Mouse (Mus musculus) intestine, embryonic 16.5 days (tissue): ENCODE measurements around the gene Cflar. TPM values are rescaled to one million over a fixed set of nuclear protein-coding genes. Genes with fewer than 3 reads are reported as not detected.
"Not testable (repeated sequence)": the region's sequence is repeated elsewhere in the genome, so short reads cannot be mapped to it uniquely, and the experiment has no call there.

Experiments
- ATAC-seq: fragments of 200-750 bp; cut with Nextera tagmentation; 2 replicates; pipeline ENCODE4 v1.8.0; 2017; ENCODE audit warnings: moderate TSS enrichment, moderate library complexity
- H3K27ac ChIP-seq: fragments of 300-500 bp; sonication (generic); 2 replicates; pipeline ENCODE4 v1.5.1; 2014; ENCODE audit warnings: mild to moderate bottlenecking, low read length
- H3K27me3 ChIP-seq: fragments of 300-500 bp; sonication (generic); replicated peaks from 2 replicates; pipeline ENCODE4 v1.6.1; 2014; ENCODE audit warnings: low read length, control low read depth, mixed read lengths; ENCODE audit not compliant: control insufficient read depth, insufficient read depth
- H3K36me3 ChIP-seq: fragments of 300-500 bp; sonication (generic); 2 replicates; pipeline ENCODE4 v1.6.1; 2014; ENCODE audit warnings: low read length, control low read depth; ENCODE audit not compliant: control insufficient read depth, insufficient read depth
- H3K4me1 ChIP-seq: fragments of 300-500 bp; sonication (generic); 2 replicates; pipeline ENCODE4 v1.6.1; 2014; ENCODE audit warnings: low read length, control low read depth, mixed read lengths; ENCODE audit not compliant: control insufficient read depth, insufficient read depth
- H3K4me2 ChIP-seq: fragments of 300-500 bp; sonication (generic); 2 replicates; pipeline ENCODE4 v1.6.1; 2014; ENCODE audit warnings: low read depth, low read length, control low read depth
- H3K4me3 ChIP-seq: fragments of 300-500 bp; sonication (generic); 2 replicates; pipeline ENCODE4 v1.5.1; 2014; ENCODE audit warnings: mild to moderate bottlenecking, low read length
- H3K9ac ChIP-seq: fragments of 300-500 bp; sonication (generic); 2 replicates; pipeline ENCODE4 v1.6.1; 2014; ENCODE audit warnings: low read depth, low read length
- H3K9me3 ChIP-seq: fragments of 300-500 bp; sonication (generic); 2 replicates; pipeline ENCODE4 v1.6.1; 2016; ENCODE audit warnings: low read length, control low read depth; ENCODE audit not compliant: control insufficient read depth
- WGBS: fragments of 180-500 bp; shearing (Covaris S2); extraction: QIAGEN DNeasy Blood & Tissue Kit; methylation state at CpG from one replicate; pipeline ENCODE4 v1.1.7; 2014; 5-methylcytosine and 5-hydroxymethylcytosine counted together
- polyA plus RNA-seq: library from polyadenylated mRNA; unstranded; fragments of >200 nt; fragmentation: Nextera tagmentation; extraction: Ambion mirVana; gene quantifications from 2 replicates; pipeline ENCODE4 v1.2.1, GENCODE M21; 2015

The Cflar gene
- polyA plus RNA-seq, 1 experiment from 2014 or later = 25.6 TPM

DNA sequence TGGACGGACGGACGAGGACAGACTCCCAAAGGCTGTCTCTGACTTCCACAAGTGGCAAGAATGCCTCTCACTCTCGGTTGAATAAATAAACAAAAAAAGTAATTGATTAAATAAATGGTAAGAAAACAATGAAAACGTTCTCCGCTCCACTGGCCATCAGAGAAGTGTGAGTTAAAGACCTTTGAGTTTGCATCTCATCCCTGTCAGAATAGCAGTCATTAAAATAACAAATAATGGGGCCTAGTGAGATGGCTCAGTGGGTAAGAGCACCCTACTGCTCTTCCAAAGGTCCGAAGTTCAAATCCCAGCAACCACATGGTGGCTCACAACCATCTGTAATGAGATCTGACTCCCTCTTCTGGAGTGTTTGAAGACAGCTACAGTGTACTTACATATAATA, 89.3 kb downstream of the Cflar start:
- not testable (repeated sequence) for H3K27ac ChIP-seq

GRCm38 (mm10) chr1:58801558-58802285, 90.4 kb downstream of the Cflar start:
- no peak for ATAC-seq
- peaks cover 5% of the 10 kb centered on the region for H3K36me3 ChIP-seq
- no peaks in the 10 kb centered on the region for H3K27me3 ChIP-seq
- no peak overlapping the region for H3K4me2 ChIP-seq
- H3K27ac ChIP-seq = no peak overlapping the region
- H3K9ac ChIP-seq = no peak overlapping the region
- H3K4me3 ChIP-seq = no peak overlapping the region
- H3K4me1 ChIP-seq = peaks cover 5% of the 10 kb centered on the region; the same call in 1 of the 2 replicates
- H3K9me3 ChIP-seq = peaks cover 5% of the 10 kb centered on the region; the same call in 1 of the 2 replicates
- 89% methylated on average over 8 of the region's 8 CpGs for WGBS

More for the DNA sequence above, 89.3 kb downstream of the Cflar start:
- not testable (repeated sequence) for H3K4me1 ChIP-seq, H3K4me2 ChIP-seq, H3K4me3 ChIP-seq, H3K9me3 ChIP-seq, ATAC-seq, H3K36me3 ChIP-seq, H3K9ac ChIP-seq, H3K27me3 ChIP-seq
- 84% methylated on average over 7 of the region's 7 CpGs for WGBS

DNA sequence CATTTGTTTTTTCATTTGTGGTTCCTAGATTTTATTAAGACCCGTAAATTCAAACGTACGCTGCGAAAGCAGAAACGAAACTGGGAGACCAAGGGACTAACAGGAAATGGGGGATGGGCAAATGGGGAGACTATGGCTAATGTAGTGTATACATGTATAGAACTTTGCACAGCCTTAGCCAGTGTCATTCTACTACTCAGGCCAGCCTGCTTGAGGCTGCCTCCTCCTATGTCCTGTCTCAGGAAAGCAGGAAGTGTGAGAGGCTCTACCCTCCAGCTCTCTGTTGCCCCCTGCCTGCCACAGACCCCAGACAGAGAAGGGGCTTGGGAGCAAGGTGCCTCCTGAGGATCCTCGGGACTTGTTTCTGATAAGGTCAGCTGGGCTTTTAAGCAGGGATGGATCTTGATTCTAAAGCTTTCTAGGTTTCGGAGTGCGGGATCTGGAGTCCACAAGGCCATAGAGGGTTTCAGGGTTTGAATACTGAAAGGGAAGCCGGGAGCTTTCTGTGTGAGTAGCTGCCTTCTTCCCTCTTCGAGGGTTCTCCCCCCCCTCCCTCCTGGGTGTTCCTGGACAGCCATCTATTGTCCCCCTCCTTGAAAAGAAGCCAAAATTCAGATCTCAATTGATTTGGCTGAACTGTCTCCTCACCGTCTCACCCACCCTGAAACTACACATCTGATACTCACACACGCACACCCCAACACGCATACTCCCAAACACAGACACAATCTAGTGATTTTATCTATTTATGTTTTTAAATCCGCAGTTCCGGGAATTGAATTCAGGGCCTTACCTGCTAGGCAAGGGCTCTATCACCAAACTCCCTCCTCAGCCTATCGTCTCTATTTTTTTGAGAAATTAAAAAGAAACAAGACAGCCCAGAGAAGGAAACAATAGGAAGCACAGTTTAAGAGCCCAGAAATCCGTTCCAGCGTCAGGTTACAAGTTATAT, 91.3 kb downstream of the Cflar start:
- peaks cover 5% of the 10 kb centered on the region for H3K36me3 ChIP-seq
- 77% methylated on average over 18 of the region's 18 CpGs for WGBS
- peak overlapping the region; percentile 29 for H3K27ac ChIP-seq
- H3K4me3 ChIP-seq = no peak overlapping the region
- peaks cover 5% of the 10 kb centered on the region; the same call in 1 of the 2 replicates for H3K9me3 ChIP-seq
- H3K9ac ChIP-seq = no peak overlapping the region
- H3K27me3 ChIP-seq = no peaks in the 10 kb centered on the region
- peak; percentile 79; the same call in 1 of the 2 replicates for ATAC-seq
- H3K4me1 ChIP-seq = peaks cover under 1% of the 10 kb centered on the region; the same call in 1 of the 2 replicates
- H3K4me2 ChIP-seq = no peak overlapping the region; the same call in 1 of the 2 replicates

DNA sequence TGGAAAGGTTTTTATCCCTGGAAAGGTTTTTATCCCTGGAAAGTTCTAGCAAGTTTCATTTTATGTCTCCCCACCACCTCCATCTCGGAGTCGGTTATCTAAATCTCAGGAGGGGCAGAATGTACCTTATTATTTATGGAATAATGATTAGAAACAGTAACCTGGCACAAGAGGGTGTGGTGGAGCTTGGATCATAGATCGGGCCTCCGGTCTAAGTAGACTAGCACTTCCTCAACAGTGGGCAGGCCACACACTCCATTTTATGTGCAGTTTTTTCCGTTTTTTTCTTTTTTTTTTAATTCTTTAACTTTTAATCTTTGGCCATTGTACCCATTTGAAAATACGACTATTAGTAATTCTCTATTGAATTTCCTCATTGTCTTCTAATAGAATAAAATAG, 92.2 kb downstream of the Cflar start:
- no peak for ATAC-seq
- WGBS = 88% methylated on average over 6 of the region's 6 CpGs
- no peak overlapping the region for H3K9ac ChIP-seq
- peak overlapping the region; percentile 29; the same call in 1 of the 2 replicates for H3K27ac ChIP-seq
- H3K4me3 ChIP-seq = no peak overlapping the region
- peaks cover 4% of the 10 kb centered on the region; the same call in 1 of the 2 replicates for H3K9me3 ChIP-seq
- no peak overlapping the region for H3K4me2 ChIP-seq
- H3K27me3 ChIP-seq = no peaks in the 10 kb centered on the region
- H3K36me3 ChIP-seq = peaks cover 5% of the 10 kb centered on the region
- no peaks in the 10 kb centered on the region for H3K4me1 ChIP-seq

DNA sequence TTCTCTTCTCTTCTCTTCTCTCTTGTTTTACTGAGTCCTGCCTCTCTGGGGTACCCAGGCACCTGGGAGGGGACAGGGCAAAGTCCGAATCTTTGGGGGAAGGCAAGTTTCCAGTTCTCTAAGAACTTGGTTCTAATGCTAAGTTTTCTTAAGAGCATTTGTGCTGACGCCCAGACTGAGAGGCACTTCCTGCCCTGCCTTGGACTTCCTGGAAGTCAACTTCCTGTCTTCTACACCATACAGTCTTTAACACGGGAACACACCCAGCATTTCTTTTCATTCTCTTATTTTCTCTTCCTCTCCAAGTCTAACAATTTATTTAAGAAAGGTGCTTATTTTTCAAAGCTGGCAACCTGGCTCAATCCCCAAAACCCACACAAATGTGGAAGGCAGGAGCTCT, 95.3 kb downstream of the Cflar start:
- H3K36me3 ChIP-seq = no peaks in the 10 kb centered on the region
- ATAC-seq = no peak
- no peak overlapping the region for H3K4me2 ChIP-seq
- no peak overlapping the region for H3K27ac ChIP-seq
- H3K27me3 ChIP-seq = no peaks in the 10 kb centered on the region
- 79% methylated on average over 3 of the region's 3 CpGs for WGBS
- H3K9me3 ChIP-seq = no peaks in the 10 kb centered on the region
- no peak overlapping the region for H3K4me3 ChIP-seq
- H3K9ac ChIP-seq = no peak overlapping the region
- H3K4me1 ChIP-seq = no peaks in the 10 kb centered on the region

Other genes with a start within 250 kb of the Cflar start
- gene Orc2, start 206.4 kb upstream of the Cflar start, polyA plus RNA-seq = 14.6 and 20.3 TPM in 2 replicates
- gene Fam126b, start 125.2 kb upstream of the Cflar start, polyA plus RNA-seq = 7.0 and 9.6 TPM in 2 replicates
- gene Ndufb3, start 125.1 kb upstream of the Cflar start, polyA plus RNA-seq = 197 and 198 TPM in 2 replicates
- gene Als2cr12, start 15.5 kb upstream of the Cflar start, polyA plus RNA-seq = 1.8 and 2.4 TPM in 2 replicates
- 54.3 and 56.4 TPM in 2 replicates for gene Casp8, start 83.9 kb downstream of the Cflar start, polyA plus RNA-seq